Mouse (Mus musculus) embryonic facial prominence, embryonic 13.5 days (tissue): ENCODE data around the gene Dgat2. TPM values are rescaled to one million over a fixed set of nuclear protein-coding genes. Genes with fewer than 3 reads are reported as not detected.

Source experiments
- ATAC-seq: fragments of 200-750 bp; cut with Nextera tagmentation; 2 replicates; pipeline ENCODE4 v1.8.0; 2017; ENCODE audit warnings: low read depth; ENCODE audit not compliant: insufficient number of reproducible peaks, insufficient read depth, low FRiP score, low TSS enrichment
- H3K27ac ChIP-seq: fragments of 300-500 bp; sonication (generic); 2 replicates; pipeline ENCODE4 v1.5.1; 2015; ENCODE audit warnings: moderate library complexity, mild to moderate bottlenecking, inconsistent platforms
- H3K27me3 ChIP-seq: fragments of 300-500 bp; sonication (generic); 2 replicates; pipeline ENCODE4 v1.6.1; 2015; ENCODE audit warnings: mild to moderate bottlenecking, inconsistent platforms
- H3K36me3 ChIP-seq: fragments of 300-500 bp; sonication (generic); 2 replicates; pipeline ENCODE4 v1.6.1; 2015; ENCODE audit warnings: mild to moderate bottlenecking, inconsistent platforms
- H3K4me1 ChIP-seq: fragments of 300-500 bp; sonication (generic); 2 replicates; pipeline ENCODE4 v1.6.1; 2015; ENCODE audit warnings: inconsistent platforms
- H3K4me2 ChIP-seq: fragments of 300-500 bp; sonication (generic); 2 replicates; pipeline ENCODE4 v1.6.1; 2015; ENCODE audit warnings: moderate library complexity, mild to moderate bottlenecking, inconsistent platforms
- H3K4me3 ChIP-seq: fragments of 300-500 bp; sonication (generic); 2 replicates; pipeline ENCODE4 v1.5.1; 2015; ENCODE audit warnings: mild to moderate bottlenecking, inconsistent platforms
- H3K9ac ChIP-seq: fragments of 300-500 bp; sonication (generic); 2 replicates; pipeline ENCODE4 v1.6.1; 2015; ENCODE audit warnings: mild to moderate bottlenecking, inconsistent platforms
- H3K9me3 ChIP-seq: fragments of 300-500 bp; sonication (generic); 2 replicates; pipeline ENCODE4 v1.6.1; 2016; ENCODE audit warnings: inconsistent platforms
- WGBS: fragments of 180-500 bp; shearing (Covaris S2); methylation state at CpG from one replicate; pipeline ENCODE4 v1.1.7; 2015; ENCODE audit warnings: mixed read lengths; 5-methylcytosine and 5-hydroxymethylcytosine counted together
- polyA plus RNA-seq: library from polyadenylated mRNA; unstranded; fragments of >200 nt; fragmentation: Nextera tagmentation; extraction: Ambion mirVana; gene quantifications from 2 replicates; pipeline ENCODE4 v1.2.1, GENCODE M21; 2015

Dgat2 gene
- polyA plus RNA-seq, 1 experiment from 2014 or later: 17.6 TPM

DNA sequence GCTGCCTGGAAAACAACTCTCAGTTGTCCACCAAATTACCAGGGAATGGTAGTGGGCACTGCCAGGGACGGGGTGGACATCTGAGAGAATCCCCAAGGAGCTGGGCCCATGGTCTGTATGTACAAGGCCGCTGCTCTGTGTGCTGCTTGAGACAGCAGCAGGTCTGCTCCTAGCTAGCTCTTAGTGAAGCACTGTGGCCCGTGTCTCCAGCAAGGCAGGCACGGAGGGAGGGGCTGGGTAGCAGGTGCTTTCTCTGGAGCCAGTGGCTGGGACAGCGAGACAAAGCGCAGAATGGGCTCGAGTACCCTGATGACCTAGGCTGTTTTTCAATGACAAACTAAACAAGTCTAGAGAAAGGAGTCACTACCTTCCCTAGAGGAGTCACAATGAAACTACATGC is 21.5 kb downstream of the Dgat2 start:
- peaks cover 5% of the 10 kb centered on the region; the same call in 1 of the 2 replicates for H3K36me3 ChIP-seq
- H3K27me3 ChIP-seq: no peaks in the 10 kb centered on the region
- H3K9me3 ChIP-seq: no peaks in the 10 kb centered on the region
- H3K4me3 ChIP-seq: no peak overlapping the region
- no peak overlapping the region for H3K27ac ChIP-seq
- H3K4me2 ChIP-seq: no peak overlapping the region
- WGBS: 86% methylated on average over 7 of the region's 7 CpGs
- no peak overlapping the region for H3K9ac ChIP-seq
- no peak for ATAC-seq
- H3K4me1 ChIP-seq: peaks cover 13% of the 10 kb centered on the region

GRCm38 (mm10) chr7:99159446-99159845 is 23.1 kb downstream of the Dgat2 start:
- H3K4me1 ChIP-seq: peaks cover 13% of the 10 kb centered on the region
- no peak overlapping the region for H3K4me2 ChIP-seq
- no peak for ATAC-seq
- H3K27me3 ChIP-seq: no peaks in the 10 kb centered on the region
- no peak overlapping the region for H3K9ac ChIP-seq
- no peaks in the 10 kb centered on the region for H3K9me3 ChIP-seq
- H3K27ac ChIP-seq: no peak overlapping the region
- 79% methylated on average over 2 of the region's 2 CpGs for WGBS
- H3K4me3 ChIP-seq: no peak overlapping the region
- H3K36me3 ChIP-seq: peaks cover 5% of the 10 kb centered on the region; the same call in 1 of the 2 replicates

DNA sequence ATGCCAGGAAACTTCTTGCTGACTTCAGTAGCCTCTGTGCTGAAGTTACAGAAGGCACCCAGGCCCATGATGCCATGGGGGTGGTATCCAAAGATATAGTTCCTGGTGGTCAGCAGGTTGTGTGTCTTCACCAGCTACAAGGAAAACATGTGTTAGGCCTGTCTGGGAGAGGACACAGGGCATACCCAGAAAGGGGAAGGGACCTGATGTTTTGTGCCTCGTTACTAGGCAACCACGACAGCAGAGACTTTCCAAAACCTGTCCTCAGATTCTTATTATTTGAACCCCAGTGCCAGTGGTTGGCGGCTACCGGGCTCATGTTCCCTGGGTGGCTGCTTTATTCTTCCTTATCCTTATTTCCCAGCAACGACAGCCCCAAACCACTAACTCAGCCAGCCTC is 23.6 kb downstream of the Dgat2 start:
- Histone ChIP-seq H3K4me3 (no peak overlapping the region), H3K27ac (no peak overlapping the region), H3K9ac (no peak overlapping the region), H3K4me1 (peaks cover 14% of the 10 kb centered on the region), H3K9me3 (no peaks in the 10 kb centered on the region), H3K27me3 (no peaks in the 10 kb centered on the region), H3K36me3 (peaks cover 5% of the 10 kb centered on the region; the same call in 1 of the 2 replicates), H3K4me2 (no peak overlapping the region)
- WGBS: 64% methylated on average over 5 of the region's 5 CpGs
- ATAC-seq: no peak

- H3K4me1 ChIP-seq: peaks cover 14% of the 10 kb centered on the region
- H3K36me3 ChIP-seq: peaks cover 5% of the 10 kb centered on the region; the same call in 1 of the 2 replicates
- ATAC-seq: no peak
- H3K4me2 ChIP-seq: no peak overlapping the region
- no peak overlapping the region for H3K27ac ChIP-seq
- H3K9ac ChIP-seq: no peak overlapping the region
- H3K27me3 ChIP-seq: no peaks in the 10 kb centered on the region
- WGBS: 86% methylated on average over 8 of the region's 8 CpGs
- no peak overlapping the region for H3K4me3 ChIP-seq
- H3K9me3 ChIP-seq: no peaks in the 10 kb centered on the region
Observed at GRCm38 (mm10) chr7:99158011-99158410, 24.5 kb downstream of the Dgat2 start.

DNA sequence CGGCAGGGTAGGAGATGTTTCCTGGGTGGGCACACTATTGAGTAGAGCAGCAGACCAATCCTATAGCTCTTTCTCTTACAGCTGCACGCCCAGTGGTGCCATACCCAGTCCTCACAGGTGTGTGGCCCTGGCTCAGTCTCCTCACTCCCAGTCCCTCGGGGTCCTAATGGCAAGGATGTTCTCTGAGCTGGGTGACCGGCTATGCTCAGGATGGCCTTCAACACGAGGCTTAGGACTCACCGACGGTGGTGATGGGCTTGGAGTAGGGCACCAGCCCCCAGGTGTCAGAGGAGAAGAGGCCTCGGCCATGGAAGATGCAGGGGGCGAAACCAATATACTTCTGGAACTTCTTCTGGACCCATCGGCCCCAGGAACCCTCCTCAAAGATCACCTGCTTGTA is 25.8 kb downstream of the Dgat2 start:
- WGBS: 82% methylated on average over 10 of the region's 10 CpGs
- ATAC-seq: no peak
- H3K27me3 ChIP-seq: no peaks in the 10 kb centered on the region
- H3K27ac ChIP-seq: no peak overlapping the region
- H3K36me3 ChIP-seq: peaks cover 5% of the 10 kb centered on the region; the same call in 1 of the 2 replicates
- H3K9me3 ChIP-seq: no peaks in the 10 kb centered on the region
- H3K4me1 ChIP-seq: peaks cover 14% of the 10 kb centered on the region
- H3K4me3 ChIP-seq: no peak overlapping the region
- H3K9ac ChIP-seq: no peak overlapping the region
- H3K4me2 ChIP-seq: no peak overlapping the region

GRCm38 (mm10) chr7:99155311-99156289 is 26.9 kb downstream of the Dgat2 start:
- H3K27ac ChIP-seq: peak overlapping the region; percentile 66
- peak overlapping the region; percentile 31 for H3K4me3 ChIP-seq
- H3K27me3 ChIP-seq: no peaks in the 10 kb centered on the region
- H3K4me2 ChIP-seq: peak overlapping the region; percentile 58
- H3K9me3 ChIP-seq: no peaks in the 10 kb centered on the region
- H3K36me3 ChIP-seq: peaks cover 5% of the 10 kb centered on the region; the same call in 1 of the 2 replicates
- peak; percentile 57; the same call in 1 of the 2 replicates for ATAC-seq
- peaks cover 14% of the 10 kb centered on the region for H3K4me1 ChIP-seq
- WGBS: 12% methylated on average over 17 of the region's 17 CpGs
- H3K9ac ChIP-seq: peak overlapping the region; percentile 61

GRCm38 (mm10) chr7:99154648-99155151 is 27.8 kb downstream of the Dgat2 start:
- H3K4me2 ChIP-seq: no peak overlapping the region; the same call in 1 of the 2 replicates
- WGBS: 60% methylated on average over 8 of the region's 8 CpGs
- no peaks in the 10 kb centered on the region for H3K27me3 ChIP-seq
- no peaks in the 10 kb centered on the region for H3K9me3 ChIP-seq
- peaks cover 5% of the 10 kb centered on the region; the same call in 1 of the 2 replicates for H3K36me3 ChIP-seq
- ATAC-seq: 0 out of 2 replicates have a peak, but pooled peaks have one; percentile 43
- peaks cover 14% of the 10 kb centered on the region for H3K4me1 ChIP-seq
- H3K9ac ChIP-seq: no peak overlapping the region
- no peak overlapping the region for H3K4me3 ChIP-seq
- H3K27ac ChIP-seq: 0 out of 2 replicates have a peak overlapping the region, but pooled peaks have one; percentile 1

- Histone ChIP-seq H3K4me1 (peaks cover 14% of the 10 kb centered on the region), H3K4me2 (no peak overlapping the region), H3K27ac (no peak overlapping the region), H3K9ac (no peak overlapping the region), H3K27me3 (no peaks in the 10 kb centered on the region), H3K9me3 (no peaks in the 10 kb centered on the region), H3K4me3 (no peak overlapping the region), H3K36me3 (peaks cover 5% of the 10 kb centered on the region; the same call in 1 of the 2 replicates)
- ATAC-seq: no peak
- WGBS: 84% methylated on average over 11 of the region's 11 CpGs
Observed at GRCm38 (mm10) chr7:99153686-99154202, 28.8 kb downstream of the Dgat2 start.

- Histone ChIP-seq H3K9me3 (no peaks in the 10 kb centered on the region), H3K4me3 (no peak overlapping the region), H3K36me3 (peaks cover 1% of the 10 kb centered on the region; the same call in 1 of the 2 replicates), H3K27me3 (no peaks in the 10 kb centered on the region), H3K4me1 (peaks cover 14% of the 10 kb centered on the region), H3K27ac (no peak overlapping the region), H3K4me2 (no peak overlapping the region), H3K9ac (no peak overlapping the region)
- ATAC-seq: no peak
- WGBS: 72% methylated on average over 8 of the region's 8 CpGs
Observed at GRCm38 (mm10) chr7:99152756-99153155, 29.8 kb downstream of the Dgat2 start.

DNA sequence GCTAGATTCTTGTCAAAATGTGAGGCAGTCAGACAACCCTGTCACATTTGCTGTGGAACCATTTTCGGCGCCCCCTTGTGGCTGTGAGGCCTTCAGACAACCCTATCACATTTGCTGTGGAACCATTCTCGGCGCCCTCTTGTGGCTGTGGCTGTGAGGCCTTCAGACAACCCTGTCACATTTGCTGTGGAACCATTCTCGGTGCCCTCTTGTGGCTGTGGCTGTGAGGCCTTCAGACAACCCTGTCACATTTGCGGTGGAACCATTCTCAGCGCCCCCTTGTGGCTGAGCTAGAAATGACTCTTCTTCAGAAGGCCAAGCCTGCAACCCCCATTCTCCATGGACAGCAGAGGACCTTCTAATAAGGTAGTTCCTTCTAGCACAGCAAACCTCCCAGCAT is 31.2 kb downstream of the Dgat2 start:
- 0 out of 2 replicates have a peak overlapping the region, but pooled peaks have one; percentile 28 for H3K27ac ChIP-seq
- H3K4me1 ChIP-seq: peaks cover 14% of the 10 kb centered on the region
- H3K27me3 ChIP-seq: no peaks in the 10 kb centered on the region
- peak; percentile 60; the same call in 1 of the 2 replicates for ATAC-seq
- H3K9me3 ChIP-seq: no peaks in the 10 kb centered on the region
- no peak overlapping the region for H3K9ac ChIP-seq
- 7% methylated on average over 7 of the region's 7 CpGs for WGBS
- H3K4me2 ChIP-seq: no peak overlapping the region
- no peaks in the 10 kb centered on the region for H3K36me3 ChIP-seq
- H3K4me3 ChIP-seq: no peak overlapping the region

DNA sequence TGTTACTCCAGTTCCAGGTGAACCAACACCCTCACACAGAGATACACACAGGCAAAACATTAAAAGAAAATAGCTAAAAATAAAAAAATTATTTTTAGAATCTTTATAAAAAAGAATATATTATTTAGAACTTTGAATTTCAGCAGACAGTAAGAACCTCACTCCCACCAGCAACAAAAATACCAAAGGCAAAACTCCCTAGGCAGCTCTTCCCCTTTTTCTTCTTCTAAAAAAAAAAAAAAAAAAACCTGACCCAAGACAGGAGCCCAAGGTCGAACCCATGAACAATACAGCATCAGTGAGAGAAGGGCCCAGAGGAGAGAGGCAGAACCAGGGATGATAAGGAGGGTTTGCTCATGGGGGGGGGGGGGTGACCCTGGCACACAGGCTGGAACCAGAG is 33.5 kb downstream of the Dgat2 start:
- 76% methylated on average over 1 of the region's 1 CpGs for WGBS
- Histone ChIP-seq H3K4me1 (0 out of 2 replicates have a peak, but pooled peaks cover 4% of the 10 kb centered on the region), H3K4me3 (no peak overlapping the region), H3K27me3 (no peaks in the 10 kb centered on the region), H3K9me3 (no peaks in the 10 kb centered on the region), H3K36me3 (no peaks in the 10 kb centered on the region), H3K9ac (no peak overlapping the region), H3K4me2 (no peak overlapping the region), H3K27ac (no peak overlapping the region)
- no peak for ATAC-seq
